Mouse (Mus musculus) hindbrain, postnatal 0 days (tissue): ENCODE results near the gene Hunk. TPM values are rescaled to one million over a fixed set of nuclear protein-coding genes. Genes with fewer than 3 reads are reported as not detected.

Experiments used
- ATAC-seq: fragments of 200-750 bp; cut with Nextera tagmentation; 2 replicates; pipeline ENCODE4 v1.8.0; 2017; ENCODE audit warnings: mild to moderate bottlenecking, moderate TSS enrichment, moderate library complexity
- DNase-seq: peaks from one replicate; pipeline ENCODE4 v3.0.0-alpha.2; 2015; ENCODE audit warnings: low spot score
- H3K27ac ChIP-seq: fragments of 300-500 bp; sonication (generic); 2 replicates; pipeline ENCODE4 v1.5.1; 2014; ENCODE audit warnings: mild to moderate bottlenecking
- H3K27me3 ChIP-seq: fragments of 300-500 bp; sonication (generic); 2 replicates; pipeline ENCODE4 v1.6.1; 2014; ENCODE audit warnings: low read length, mixed read lengths; ENCODE audit not compliant: insufficient read depth
- H3K36me3 ChIP-seq: fragments of 300-500 bp; sonication (generic); 2 replicates; pipeline ENCODE4 v1.6.1; 2014; ENCODE audit warnings: low read length, mixed read lengths; ENCODE audit not compliant: insufficient read depth
- H3K4me1 ChIP-seq: fragments of 300-500 bp; sonication (generic); 2 replicates; pipeline ENCODE4 v1.6.1; 2014; ENCODE audit warnings: antibody characterized with exemption, low read length, mixed read lengths; ENCODE audit not compliant: insufficient read depth
- H3K4me2 ChIP-seq: fragments of 300-500 bp; sonication (generic); 2 replicates; pipeline ENCODE4 v1.6.1; 2014; ENCODE audit warnings: low read depth, mild to moderate bottlenecking, low read length, moderate library complexity, mixed read lengths
- H3K4me3 ChIP-seq: fragments of 300-500 bp; sonication (generic); 2 replicates; pipeline ENCODE4 v1.5.1; 2014; ENCODE audit warnings: low read length
- H3K9ac ChIP-seq: fragments of 300-500 bp; sonication (generic); replicated peaks from 2 replicates; pipeline ENCODE4 v1.6.1; 2014; ENCODE audit warnings: mild to moderate bottlenecking, low read length, moderate library complexity, mixed read lengths
- H3K9me3 ChIP-seq: fragments of 300-500 bp; sonication (generic); 2 replicates; pipeline ENCODE4 v1.6.1; 2016; ENCODE audit warnings: low read length, mixed read lengths
- CTCF ChIP-seq: IDR thresholded peaks from 2 replicates; pipeline ENCODE4 v1.5.1; 2016; ENCODE audit warnings: antibody characterized with exemption, control low read depth, low read depth
- WGBS: fragments of 180-500 bp; shearing (Covaris S2); extraction: QIAGEN DNeasy Blood & Tissue Kit; methylation state at CpG from one replicate; pipeline ENCODE4 v1.1.7; 2014; 5-methylcytosine and 5-hydroxymethylcytosine counted together
- polyA plus RNA-seq: library from polyadenylated mRNA; unstranded; fragments of >200 nt; fragmentation: Nextera tagmentation; extraction: Ambion mirVana; gene quantifications from 2 replicates; pipeline ENCODE4 v1.2.1, GENCODE M21; 2015
- total RNA-seq: library from RNA; depleted of rRNA; stranded (reverse); fragments of >200 nt; gene quantifications from 2 replicates; pipeline ENCODE4 v1.2.3, GENCODE M21; 2014

The Hunk gene
- total and polyA plus RNA-seq, 2 experiments from 2014 or later, result 3.6 to 13.3 TPM

- DNase-seq, result no peak
- no peak for ATAC-seq
- Histone ChIP-seq H3K4me1 (no peaks in the 10 kb centered on the region), H3K4me2 (no peak overlapping the region), H3K9ac (no peak overlapping the region), H3K27ac (no peak overlapping the region), H3K36me3 (no peaks in the 10 kb centered on the region), H3K4me3 (no peak overlapping the region), H3K9me3 (no peaks in the 10 kb centered on the region), H3K27me3 (no peaks in the 10 kb centered on the region)
- no peak for TF ChIP-seq CTCF
- 92% methylated on average over 5 of the region's 5 CpGs for WGBS
These were observed 79.3 kb downstream of the Hunk start for GRCm38 (mm10) chr16:90465154-90465553.

GRCm38 (mm10) chr16:90468286-90468685, 82.5 kb downstream of the Hunk start:
- ATAC-seq (no peak), DNase-seq (no peak)
- 83% methylated on average over 5 of the region's 5 CpGs for WGBS
- H3K4me1 ChIP-seq, result no peaks in the 10 kb centered on the region
- no peaks in the 10 kb centered on the region for H3K9me3 ChIP-seq
- H3K9ac ChIP-seq, result no peak overlapping the region
- no peak overlapping the region for H3K4me3 ChIP-seq
- no peak for TF ChIP-seq CTCF
- H3K27me3 ChIP-seq, result no peaks in the 10 kb centered on the region
- peaks cover 8% of the 10 kb centered on the region; the same call in 1 of the 2 replicates for H3K36me3 ChIP-seq
- H3K4me2 ChIP-seq, result no peak overlapping the region
- no peak overlapping the region for H3K27ac ChIP-seq

- Histone ChIP-seq H3K4me2 (no peak overlapping the region), H3K4me1 (no peaks in the 10 kb centered on the region), H3K9ac (no peak overlapping the region), H3K4me3 (no peak overlapping the region), H3K9me3 (no peaks in the 10 kb centered on the region), H3K36me3 (peaks cover 18% of the 10 kb centered on the region; the same call in 1 of the 2 replicates), H3K27me3 (no peaks in the 10 kb centered on the region), H3K27ac (no peak overlapping the region)
- 90% methylated on average over 16 of the region's 16 CpGs for WGBS
- no peak for TF ChIP-seq CTCF
- no peak for ATAC-seq
- no peak for DNase-seq
These were observed 90.0 kb downstream of the Hunk start for GRCm38 (mm10) chr16:90475701-90476229.

GRCm38 (mm10) chr16:90481612-90482011, 95.8 kb downstream of the Hunk start:
- Histone ChIP-seq H3K27me3 (no peaks in the 10 kb centered on the region), H3K4me2 (no peak overlapping the region), H3K9ac (no peak overlapping the region), H3K27ac (no peak overlapping the region), H3K36me3 (peaks cover 18% of the 10 kb centered on the region), H3K9me3 (no peaks in the 10 kb centered on the region), H3K4me1 (no peaks in the 10 kb centered on the region), H3K4me3 (no peak overlapping the region)
- no peak for ATAC-seq
- WGBS, result 94% methylated on average over 5 of the region's 5 CpGs
- DNase-seq, result no peak
- no peak for TF ChIP-seq CTCF

GRCm38 (mm10) chr16:90483341-90483740, 97.5 kb downstream of the Hunk start:
- 76% methylated on average over 6 of the region's 6 CpGs for WGBS
- ATAC-seq (0 out of 2 replicates have a peak, but pooled peaks have one; percentile 39), DNase-seq (no peak)
- no peaks in the 10 kb centered on the region for H3K9me3 ChIP-seq
- H3K9ac ChIP-seq, result no peak overlapping the region
- no peak overlapping the region for H3K4me2 ChIP-seq
- H3K4me3 ChIP-seq, result no peak overlapping the region
- H3K27me3 ChIP-seq, result no peaks in the 10 kb centered on the region
- H3K36me3 ChIP-seq, result peaks cover 16% of the 10 kb centered on the region
- H3K27ac ChIP-seq, result no peak overlapping the region
- H3K4me1 ChIP-seq, result no peaks in the 10 kb centered on the region
- TF ChIP-seq CTCF, result no peak

GRCm38 (mm10) chr16:90485125-90485524, 99.3 kb downstream of the Hunk start:
- DNase-seq, result no peak
- Histone ChIP-seq H3K4me2 (no peak overlapping the region), H3K27me3 (no peaks in the 10 kb centered on the region), H3K4me3 (no peak overlapping the region), H3K36me3 (peaks cover 23% of the 10 kb centered on the region), H3K9me3 (no peaks in the 10 kb centered on the region), H3K9ac (no peak overlapping the region), H3K27ac (no peak overlapping the region), H3K4me1 (no peaks in the 10 kb centered on the region)
- TF ChIP-seq CTCF, result no peak
- no peak for ATAC-seq
- WGBS, result 57% methylated on average over 7 of the region's 7 CpGs

- Histone ChIP-seq H3K36me3 (peaks cover 23% of the 10 kb centered on the region), H3K4me2 (no peak overlapping the region)
- 88% methylated on average over 4 of the region's 4 CpGs for WGBS
These were observed 99.8 kb downstream of the Hunk start for GRCm38 (mm10) chr16:90485599-90485998.

More at GRCm38 (mm10) chr16:90485599-90485998, 99.8 kb downstream of the Hunk start:
- Histone ChIP-seq H3K27ac (no peak overlapping the region), H3K9me3 (no peaks in the 10 kb centered on the region), H3K27me3 (no peaks in the 10 kb centered on the region), H3K9ac (no peak overlapping the region), H3K4me1 (no peaks in the 10 kb centered on the region), H3K4me3 (no peak overlapping the region)
- no peak for ATAC-seq
- DNase-seq, result no peak
- TF ChIP-seq CTCF, result no peak
